Mouse (Mus musculus) left cerebral cortex, postnatal 10 days (tissue): ENCODE results near the gene Vezt. TPM values are rescaled to one million over a fixed set of nuclear protein-coding genes. Genes with fewer than 3 reads are reported as not detected.

Source experiments
- DNase-seq, 2 experiments: peaks; one replicate each; pipeline ENCODE4 v3.0.0; 2021 to 2022; ENCODE audit warnings: low spot score in 2 of 2, mixed read lengths in 1 of 2; ENCODE audit errors: extremely low spot score in 1 of 2
- intact Hi-C: fragments of 180-260 bp; cut with DNase I; formaldehyde crosslinking; loops from one replicate; pipeline ENCODE4 v1.15.1; 2025
- microRNA-seq: library from miRNA; unstranded; fragments of <30 nt; microRNA quantifications from one replicate; pipeline ENCODE4 v1.2.0, GENCODE M21; 2022
- total RNA-seq, 2 experiments: library from RNA; stranded (reverse); gene quantifications; 2 replicates each; pipeline ENCODE4 v1.2.3; 2021

The Vezt gene
- total RNA-seq, 2 experiments from 2014 or later = 107 to 110 TPM

DNA sequence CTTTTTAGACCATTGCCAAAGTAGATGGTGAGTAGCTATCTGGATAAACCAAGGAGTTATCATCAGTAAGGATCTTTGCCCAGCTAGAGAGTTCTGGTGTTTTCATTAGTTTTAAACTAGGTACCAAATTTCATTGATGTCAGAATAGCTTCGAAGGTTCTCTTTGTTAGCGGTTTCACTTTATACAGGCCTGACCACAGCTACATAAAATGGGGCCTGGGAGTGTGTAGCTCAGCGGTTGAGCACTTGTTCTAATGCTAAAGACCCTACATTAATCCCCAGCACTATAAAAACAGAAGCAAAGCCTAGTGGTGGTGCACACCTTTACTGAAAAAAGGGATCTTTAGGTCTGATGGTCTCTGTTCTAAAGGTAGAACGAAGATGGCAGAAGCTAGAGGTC, 145.1 kb downstream of the Vezt start:
- DNase-seq = no peak

DNA sequence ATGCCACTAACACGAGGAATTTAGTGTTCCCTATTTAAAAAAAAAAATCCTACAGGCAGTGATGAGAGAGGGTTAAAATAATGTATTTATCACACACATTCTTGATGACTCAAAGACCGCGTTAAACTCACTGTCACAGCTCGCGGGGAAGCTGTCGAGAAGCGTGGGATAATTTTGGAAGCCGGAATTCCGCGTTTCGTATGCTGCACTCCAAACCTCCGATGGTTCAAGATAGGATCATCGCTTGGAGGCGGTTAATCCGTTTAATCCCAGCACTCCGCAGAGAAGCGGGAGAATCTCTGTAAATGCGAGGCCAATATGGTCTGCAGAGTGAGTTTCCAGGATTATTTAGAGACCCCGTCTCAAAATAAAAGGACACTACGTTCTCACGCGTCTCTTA, 145.6 kb downstream of the Vezt start:
- peak; percentile 23 to 34 for DNase-seq
- intact Hi-C loops = no loop called here

More for the DNA sequence above, 145.1 kb downstream of the Vezt start:
- intact Hi-C loops = no loop called here

DNA sequence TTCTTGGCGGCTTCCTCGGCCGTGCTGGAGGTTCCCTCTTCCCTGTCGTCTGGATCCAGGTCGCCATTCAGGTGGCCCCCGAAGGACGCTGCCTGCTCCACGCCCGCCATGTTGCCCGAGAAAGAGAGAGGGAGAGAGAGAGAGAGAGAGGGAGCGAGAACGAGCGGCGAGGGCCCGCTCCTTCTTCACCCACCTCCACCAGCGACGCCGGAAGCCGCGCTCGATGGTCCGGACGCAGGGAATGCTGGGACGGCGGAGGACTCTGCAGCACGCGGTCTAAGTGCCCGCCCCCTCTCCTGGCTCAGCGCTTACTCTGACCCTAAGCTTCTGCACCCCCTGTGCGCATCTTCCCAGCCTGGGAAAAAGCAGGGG, 146.1 kb downstream of the Vezt start:
- intact Hi-C loops = no loop called here
- peak; percentile 83 to 94 for DNase-seq

Small RNA genes lying within 50 kb of the gene (microRNA-seq; reads per million reads assigned to microRNA genes)
- 500 reads per million, percentile 72 among the genes with 10 or more reads in this experiment for gene Mir331

Other genes with a start within 250 kb of the Vezt start
- not detected for gene Usp44, start 204.3 kb downstream of the Vezt start, total RNA-seq
- 100 to 1,000 TPM; 132 TPM for gene Metap2, start 138.7 kb downstream of the Vezt start, total RNA-seq
- gene Fgd6, start 184 bp upstream of the Vezt start, total RNA-seq = 1 to 10 TPM; 5.7 to 6.4 TPM
- 1 to 10 TPM; 7.8 to 8.1 TPM for gene Nr2c1, start 112.2 kb upstream of the Vezt start, total RNA-seq
- 100 to 1,000 TPM; 212 to 228 TPM for gene Ndufa12, start 162.9 kb upstream of the Vezt start, total RNA-seq